Mouse (Mus musculus) gastrocnemius, postnatal 14 days (tissue): ENCODE results near the gene Lrg1. TPM values are rescaled to one million over a fixed set of nuclear protein-coding genes. Genes with fewer than 3 reads are reported as not detected.

Experiments used
- DNase-seq: peaks from one replicate; pipeline ENCODE4 v3.0.0; 2021; ENCODE audit warnings: mixed read lengths
- intact Hi-C: fragments of 180-260 bp; cut with DNase I; formaldehyde crosslinking; loops from one replicate; pipeline ENCODE4 v1.15.1; 2025; ENCODE audit warnings: low total_unique reads
- long read RNA-seq, 2 experiments: library from polyadenylated mRNA; stranded (forward); transcript quantifications; one replicate each; pipeline ENCODE4 v2.0.0; 2021
- total RNA-seq, 2 experiments: library from RNA; stranded (reverse); gene quantifications; 2 replicates each; pipeline ENCODE4 v1.2.3; 2021

Lrg1 gene
- total RNA-seq: 1 to 10 TPM; 2.9 to 5.6 TPM
- long read RNA-seq, experiment 1, partial matches to known transcripts: 9 of 11 reads
- long read RNA-seq, experiment 1, other reads (novel, unspliced or antisense): 0 of 11 reads
- long read RNA-seq, experiment 2, partial matches to known transcripts: 4 of 5 reads
- long read RNA-seq, experiment 2, other reads (novel, unspliced or antisense): 0 of 5 reads

DNA sequence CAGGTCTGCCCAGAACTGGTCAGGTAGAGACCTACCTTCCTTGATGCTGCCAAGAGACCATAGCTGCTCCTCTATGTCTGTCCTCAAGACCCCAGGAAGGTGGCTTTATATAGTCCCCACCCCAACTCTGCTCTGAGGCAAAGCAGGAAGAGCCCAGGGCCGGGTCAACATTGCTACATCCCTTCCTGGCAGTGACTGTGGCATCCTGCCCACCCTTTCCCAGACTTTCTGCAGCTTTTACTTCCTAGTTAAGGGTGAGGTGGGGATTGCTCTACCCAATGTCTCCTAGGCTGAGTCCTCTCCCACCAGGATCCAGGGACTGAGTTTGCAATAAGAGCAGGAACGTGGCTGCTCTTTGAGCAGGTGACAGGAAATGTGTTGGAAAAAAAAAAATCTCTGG, at the start of gene Lrg1:
Gene Lrg1, minus strand, starts transcription at position 176 of the 400 bp plus-strand sequence.
- no peak for DNase-seq
- intact Hi-C loops: loop anchor here (5.0 kb wide), 1 partner anchor 35 kb away; no protein-coding TSS in a partner anchor

DNA sequence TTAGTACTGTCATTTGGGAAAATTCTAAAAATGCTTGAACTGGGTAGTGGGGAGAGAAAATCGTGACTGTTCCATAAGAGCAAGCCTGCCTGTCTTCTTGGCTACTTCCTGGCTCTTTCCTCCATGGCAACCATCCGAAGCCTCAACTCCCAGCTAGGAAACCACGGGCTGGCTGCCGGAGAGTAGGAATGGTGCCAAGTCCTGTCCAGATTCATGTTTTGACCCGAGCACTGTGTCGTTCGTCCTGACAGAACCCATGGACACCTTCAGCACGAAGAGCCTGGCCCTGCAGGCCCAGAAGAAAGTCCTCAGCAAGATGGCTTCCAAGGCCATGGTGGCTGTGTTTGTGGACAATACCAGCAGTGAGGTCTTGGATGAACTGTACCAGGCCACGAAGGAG, 49.7 kb upstream of the Lrg1 start:
- DNase-seq: no peak
- intact Hi-C loops: no loop called here

GRCm38 (mm10) chr17:56170636-56171035, 48.8 kb upstream of the Lrg1 start:
- peak; percentile 25 for DNase-seq
- intact Hi-C loops: no loop called here

GRCm38 (mm10) chr17:56169830-56170229, 48.0 kb upstream of the Lrg1 start:
- DNase-seq: peak; percentile 41
- intact Hi-C loops: no loop called here

DNA sequence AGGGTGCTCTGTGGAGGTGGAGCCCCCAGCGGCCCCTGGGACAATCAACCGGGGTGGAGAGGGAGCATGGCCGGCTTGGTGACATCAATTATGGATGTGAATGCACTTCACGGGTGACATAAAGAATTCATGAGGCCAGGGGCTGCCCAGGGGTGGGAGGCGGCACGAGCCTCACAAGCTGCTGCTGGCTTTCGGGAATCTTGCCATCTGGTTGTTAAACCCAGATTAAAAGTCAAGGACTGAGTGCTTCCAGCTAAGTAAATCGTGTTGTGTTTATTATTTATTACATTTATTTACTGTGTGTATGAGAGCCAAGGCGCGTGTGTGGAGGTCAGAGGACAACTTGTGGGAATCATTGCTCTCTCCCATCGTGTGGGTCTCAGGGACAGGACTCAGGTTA, 43.9 kb upstream of the Lrg1 start:
- DNase-seq: no peak

DNA sequence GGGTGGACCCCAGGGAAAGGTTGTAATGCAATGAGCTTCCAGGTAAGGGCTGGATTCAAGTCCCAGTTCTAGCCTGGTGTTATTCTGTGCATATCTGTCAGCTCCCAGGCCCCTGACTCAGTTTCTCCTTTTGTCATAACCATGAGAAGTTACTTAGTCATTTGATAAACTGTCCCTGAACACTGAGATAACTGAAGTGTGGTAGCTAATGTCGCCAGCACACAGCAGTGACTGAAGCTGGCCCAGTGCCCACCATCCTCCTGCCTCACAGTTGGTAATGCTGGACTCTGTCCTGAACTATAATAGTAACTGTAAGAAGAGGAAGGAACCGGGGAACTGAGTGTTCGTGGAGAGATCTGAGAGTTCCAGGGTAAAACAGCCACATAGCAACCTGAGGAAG, 42.7 kb upstream of the Lrg1 start:
- intact Hi-C loops: no loop called here
- no peak for DNase-seq

More for the DNA sequence above, 43.9 kb upstream of the Lrg1 start:
- intact Hi-C loops: no loop called here

- intact Hi-C loops: no loop called here
- DNase-seq: no peak
Observed at GRCm38 (mm10) chr17:56163523-56164102, 41.8 kb upstream of the Lrg1 start.

- DNase-seq: peak; percentile 95
- intact Hi-C loops: no loop called here
Observed at GRCm38 (mm10) chr17:56162231-56162774, 40.5 kb upstream of the Lrg1 start, which contains the start of gene Tnfaip8l1. TSS of gene Tnfaip8l1 (plus strand) at chr17:56162477.

DNA sequence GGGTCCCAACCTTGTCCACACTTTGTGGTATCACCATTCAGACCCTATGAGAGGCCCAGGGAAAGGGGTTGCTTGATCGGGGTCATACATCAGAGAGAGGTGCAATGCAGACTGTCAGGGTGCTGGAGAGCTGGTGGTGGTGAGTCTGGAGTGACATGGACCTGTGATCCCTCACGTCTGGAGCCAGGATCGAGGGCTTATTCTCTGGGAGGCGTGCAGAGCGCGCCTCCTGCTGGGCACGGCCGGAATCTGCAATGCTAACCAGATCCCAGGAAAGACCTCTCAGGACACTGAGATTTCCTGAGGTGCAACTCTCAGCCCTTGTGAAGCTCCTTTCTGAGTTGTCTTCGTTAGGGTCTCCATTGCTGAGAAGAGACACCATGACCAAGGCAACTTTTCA, 37.9 kb upstream of the Lrg1 start:
- intact Hi-C loops: loop anchor here (2.0 to 5.0 kb wide), 2 partner anchors 27 to 37 kb away; partner anchors contain the start of gene Lrg1
- DNase-seq: peak; percentile 69

DNA sequence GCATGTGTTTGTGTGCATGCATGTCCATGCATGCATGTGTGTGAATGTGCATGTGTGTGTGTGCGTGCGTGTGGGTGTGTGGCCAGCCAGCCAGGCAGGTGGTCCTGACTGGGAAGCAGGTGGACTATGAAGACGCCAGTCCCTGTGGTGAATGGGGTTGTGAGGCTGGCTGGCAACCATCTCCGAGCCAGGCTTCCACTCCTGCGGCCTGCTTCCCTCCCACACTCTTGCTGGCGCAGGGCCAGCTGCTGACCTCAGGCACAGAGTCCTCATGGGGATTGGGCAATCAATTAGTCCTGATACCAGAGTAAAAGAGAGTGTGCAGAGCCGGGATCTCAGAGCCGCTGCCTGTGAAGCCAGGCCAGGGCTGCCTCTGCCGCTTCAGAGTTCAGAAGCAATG, 31.8 kb upstream of the Lrg1 start:
- intact Hi-C loops: no loop called here
- DNase-seq: peak; percentile 63

GRCm38 (mm10) chr17:56149897-56150296, 28.1 kb upstream of the Lrg1 start:
- DNase-seq: no peak
- intact Hi-C loops: no loop called here

- no peak for DNase-seq
- intact Hi-C loops: no loop called here
Observed at GRCm38 (mm10) chr17:56148790-56149618, 27.2 kb upstream of the Lrg1 start.

DNA sequence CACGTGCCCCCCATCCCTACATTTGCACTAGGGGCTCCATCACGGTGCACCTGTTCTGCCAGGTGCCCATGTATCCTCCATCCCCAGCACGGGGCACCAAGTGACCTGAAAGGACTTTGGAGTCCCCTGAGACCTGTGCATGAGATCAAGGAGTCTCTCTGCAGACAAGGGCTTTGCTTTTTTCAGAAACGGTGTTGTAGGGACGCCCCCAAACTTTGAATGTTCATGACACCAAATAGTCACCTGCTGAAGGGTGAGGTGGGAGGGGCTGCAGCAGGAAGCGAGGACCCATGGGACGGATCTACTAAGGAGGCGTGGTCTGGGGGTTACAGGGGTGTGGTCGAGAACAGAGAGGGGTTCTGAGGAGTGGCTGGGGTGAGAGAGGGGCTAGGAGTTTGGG, 26.5 kb upstream of the Lrg1 start:
- DNase-seq: no peak
- intact Hi-C loops: no loop called here

- intact Hi-C loops: no loop called here
- DNase-seq: no peak
Observed at GRCm38 (mm10) chr17:56147420-56147819, 25.6 kb upstream of the Lrg1 start.

DNA sequence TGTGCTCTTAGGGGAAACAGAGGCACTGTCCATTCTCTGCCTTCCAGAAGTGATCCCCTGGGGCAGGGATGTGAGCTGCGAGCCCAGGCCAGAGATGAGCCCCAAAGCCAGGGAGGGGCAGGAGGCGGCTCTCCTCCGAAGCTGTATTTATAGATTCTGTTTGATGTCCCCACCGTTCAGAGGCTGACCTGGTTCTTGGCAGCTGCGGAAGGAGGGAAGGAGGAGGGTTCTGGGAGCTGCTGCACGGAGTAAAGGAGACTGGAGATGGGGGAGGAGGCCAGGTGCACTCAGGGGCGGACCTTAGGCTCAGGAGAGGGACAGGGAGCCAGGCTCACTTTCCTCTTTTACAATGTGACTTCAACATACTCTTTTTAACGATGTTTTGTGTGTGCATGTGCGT, 24.3 kb upstream of the Lrg1 start:
- intact Hi-C loops: no loop called here
- no peak for DNase-seq

- intact Hi-C loops: no loop called here
- DNase-seq: no peak
Observed at GRCm38 (mm10) chr17:56144546-56144945, 22.7 kb upstream of the Lrg1 start.

- intact Hi-C loops: no loop called here
Observed at GRCm38 (mm10) chr17:56141702-56142605, 20.2 kb upstream of the Lrg1 start.

GRCm38 (mm10) chr17:56139858-56140595, 18.2 kb upstream of the Lrg1 start, which contains the start of gene Sema6b:
TSS of gene Sema6b (minus strand) at chr17:56140343.
- peak; percentile 70 for DNase-seq
- intact Hi-C loops: no loop called here

More at GRCm38 (mm10) chr17:56141702-56142605, 20.2 kb upstream of the Lrg1 start:
- DNase-seq: peak; percentile 46
